Mouse (Mus musculus) urinary bladder, postnatal 36 days (tissue): ENCODE data around the gene Nsfl1c.
"Not testable (repeated sequence)": the region's sequence is repeated elsewhere in the genome, so short reads cannot be mapped to it uniquely, and the experiment has no call there.

ENCODE experiments used
- DNase-seq, 2 experiments: peaks; one replicate each; pipeline ENCODE4 v3.0.0; 2022; ENCODE audit warnings: low spot score in 2 of 2, mixed read lengths in 1 of 2

Nsfl1c gene

GRCm38 (mm10) chr2:151494035-151494803 lies at the start of gene Nsfl1c:
Gene Nsfl1c (plus strand): TSS chr2:151494182.
- DNase-seq: peak; percentile 95

GRCm38 (mm10) chr2:151476053-151476452 lies 17.9 kb upstream of the Nsfl1c start, which contains the start of gene 4921509C19Rik:
Gene 4921509C19Rik (minus strand): TSS chr2:151476153.
- DNase-seq: not testable (repeated sequence)

DNA sequence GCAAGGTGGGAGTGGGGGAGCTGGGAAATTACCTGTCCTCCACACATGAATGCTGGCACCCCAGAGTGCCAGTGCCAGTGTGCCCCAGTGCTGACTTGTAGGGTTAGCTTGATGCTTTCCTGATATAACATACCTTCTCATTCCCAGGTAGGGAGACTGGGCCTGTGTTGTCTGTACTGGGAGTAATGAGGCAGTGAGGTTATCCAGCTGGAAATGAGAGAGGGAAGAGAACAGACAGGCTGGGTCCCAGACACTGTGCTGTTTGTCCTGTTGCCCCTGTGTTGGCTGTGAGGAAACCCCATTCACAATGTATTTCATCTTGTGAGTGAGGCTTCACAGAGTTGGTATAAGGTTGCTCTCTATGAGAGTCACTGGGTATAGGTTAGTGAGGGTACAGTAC lies 7.5 kb upstream of the Nsfl1c start:
- DNase-seq: no peak

DNA sequence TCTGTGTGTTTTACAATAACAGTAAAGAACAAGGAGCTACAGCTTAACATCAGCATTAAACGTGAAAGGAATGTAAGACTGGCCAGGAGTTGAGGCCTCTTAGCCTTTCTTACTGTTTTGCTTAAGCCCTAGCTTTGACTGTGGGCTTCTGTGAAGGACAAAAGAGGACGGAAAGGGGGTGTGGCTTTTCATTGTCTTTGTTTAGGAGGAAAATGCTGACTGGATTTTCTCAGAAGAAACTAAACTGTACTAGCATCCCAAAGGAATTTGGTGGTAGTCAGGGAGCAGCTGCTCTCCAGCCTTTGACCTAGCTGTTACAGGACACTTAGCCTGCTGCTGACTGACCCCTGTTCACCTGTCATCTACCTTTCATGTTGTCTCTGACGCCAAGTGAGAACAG lies 4.4 kb downstream of the Nsfl1c start:
- DNase-seq: no peak

GRCm38 (mm10) chr2:151500442-151501007 lies 6.5 kb downstream of the Nsfl1c start:
- DNase-seq: no peak

- DNase-seq: no peak
Observed at GRCm38 (mm10) chr2:151504226-151504625, 10.2 kb downstream of the Nsfl1c start.

GRCm38 (mm10) chr2:151512199-151512598 lies 18.2 kb downstream of the Nsfl1c start:
- peak in 1 of 2 experiments; percentile 55 for DNase-seq

DNA sequence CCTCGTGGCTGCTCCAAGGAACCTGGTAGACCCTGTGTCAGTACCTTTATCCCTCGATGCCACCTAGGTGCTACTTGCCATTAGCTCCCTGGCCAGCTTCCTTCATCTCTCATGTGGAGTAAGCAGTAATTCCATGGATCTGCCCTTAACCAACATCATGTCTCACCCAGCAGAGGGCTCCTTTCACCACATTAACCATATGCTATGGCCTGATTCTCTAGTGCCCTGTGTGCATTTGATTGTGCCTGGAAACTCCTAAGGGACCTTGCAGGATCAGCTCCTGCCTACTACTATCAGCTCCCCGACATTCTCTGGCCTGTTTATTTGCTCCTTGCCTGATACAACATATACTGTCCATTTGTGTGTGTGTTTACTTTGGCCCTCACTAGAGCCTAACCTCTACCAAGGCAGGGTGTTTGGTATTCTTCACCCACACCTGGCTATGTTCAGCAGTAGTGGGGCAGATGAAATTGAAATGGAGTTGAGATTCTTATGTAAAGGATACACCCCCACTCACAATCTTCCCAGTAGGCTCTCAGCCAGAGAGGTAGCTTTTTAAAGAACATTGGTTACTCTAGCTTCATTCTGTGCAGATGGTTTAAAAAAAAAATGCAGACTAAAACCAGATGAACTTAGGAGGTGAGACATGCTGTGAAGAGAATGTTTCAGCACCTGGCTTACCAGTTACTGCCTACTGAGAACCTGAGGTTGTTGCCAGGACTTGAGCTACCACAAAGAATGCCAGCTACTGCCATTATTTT lies 19.7 kb downstream of the Nsfl1c start:
- no peak for DNase-seq

DNA sequence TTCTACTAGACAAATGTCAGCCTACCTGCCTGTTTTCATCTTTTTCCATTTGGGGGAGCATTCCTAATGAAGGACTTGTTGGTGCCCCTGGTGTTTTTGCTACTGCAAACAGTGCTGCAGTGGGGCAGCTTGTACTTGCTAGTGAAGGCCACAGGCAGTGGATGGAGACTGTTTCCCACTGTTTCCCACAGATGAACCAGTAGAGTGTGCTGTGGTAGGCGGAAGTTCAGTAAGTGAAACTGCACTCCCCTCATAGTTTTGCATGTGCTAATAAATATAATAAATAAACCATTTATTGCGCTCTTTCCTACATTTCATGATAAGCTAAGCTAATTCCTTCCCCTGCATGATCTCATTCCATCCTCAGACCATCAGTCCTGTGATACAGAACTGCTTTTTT lies 25.0 kb downstream of the Nsfl1c start:
- no peak for DNase-seq

DNA sequence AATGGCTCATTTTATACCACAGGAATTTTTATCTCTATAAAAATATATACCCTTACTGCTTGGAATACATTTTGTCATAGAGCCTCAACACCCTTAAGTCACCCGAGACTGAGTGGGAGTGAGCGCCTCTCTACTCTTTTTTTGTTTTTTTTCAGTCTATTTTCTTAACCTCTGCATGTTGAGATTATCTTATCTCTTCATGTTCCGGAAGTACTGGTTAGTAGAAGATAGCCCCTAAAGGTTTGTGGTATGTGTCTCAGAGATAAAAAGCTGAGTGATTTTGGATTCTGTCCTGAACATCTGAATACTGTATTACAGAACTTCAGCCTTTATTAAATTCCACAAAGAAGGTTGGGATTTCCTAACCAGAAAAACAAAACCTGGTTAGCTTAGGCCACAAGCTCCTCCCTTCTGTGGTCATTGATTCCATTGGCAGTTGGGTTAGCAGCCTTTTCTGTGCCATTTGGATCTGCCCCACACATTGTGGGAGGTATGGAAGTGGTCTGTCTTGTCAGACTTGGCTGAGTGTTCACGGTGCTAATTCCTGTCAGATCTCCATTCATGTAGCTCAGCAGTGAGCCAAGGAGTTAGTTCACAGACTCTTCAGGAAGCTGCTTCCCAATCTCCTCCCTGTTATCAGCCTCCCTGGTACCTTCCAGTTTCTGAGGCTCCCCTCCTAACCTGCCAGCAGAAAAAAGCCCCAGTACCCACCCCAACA lies 30.5 kb downstream of the Nsfl1c start:
- DNase-seq: no peak

GRCm38 (mm10) chr2:151525520-151525919 lies 31.5 kb downstream of the Nsfl1c start:
- no peak for DNase-seq

- no peak for DNase-seq
Observed at GRCm38 (mm10) chr2:151528066-151528465, 34.1 kb downstream of the Nsfl1c start.

- no peak for DNase-seq
Observed at GRCm38 (mm10) chr2:151529169-151529568, 35.2 kb downstream of the Nsfl1c start.

DNA sequence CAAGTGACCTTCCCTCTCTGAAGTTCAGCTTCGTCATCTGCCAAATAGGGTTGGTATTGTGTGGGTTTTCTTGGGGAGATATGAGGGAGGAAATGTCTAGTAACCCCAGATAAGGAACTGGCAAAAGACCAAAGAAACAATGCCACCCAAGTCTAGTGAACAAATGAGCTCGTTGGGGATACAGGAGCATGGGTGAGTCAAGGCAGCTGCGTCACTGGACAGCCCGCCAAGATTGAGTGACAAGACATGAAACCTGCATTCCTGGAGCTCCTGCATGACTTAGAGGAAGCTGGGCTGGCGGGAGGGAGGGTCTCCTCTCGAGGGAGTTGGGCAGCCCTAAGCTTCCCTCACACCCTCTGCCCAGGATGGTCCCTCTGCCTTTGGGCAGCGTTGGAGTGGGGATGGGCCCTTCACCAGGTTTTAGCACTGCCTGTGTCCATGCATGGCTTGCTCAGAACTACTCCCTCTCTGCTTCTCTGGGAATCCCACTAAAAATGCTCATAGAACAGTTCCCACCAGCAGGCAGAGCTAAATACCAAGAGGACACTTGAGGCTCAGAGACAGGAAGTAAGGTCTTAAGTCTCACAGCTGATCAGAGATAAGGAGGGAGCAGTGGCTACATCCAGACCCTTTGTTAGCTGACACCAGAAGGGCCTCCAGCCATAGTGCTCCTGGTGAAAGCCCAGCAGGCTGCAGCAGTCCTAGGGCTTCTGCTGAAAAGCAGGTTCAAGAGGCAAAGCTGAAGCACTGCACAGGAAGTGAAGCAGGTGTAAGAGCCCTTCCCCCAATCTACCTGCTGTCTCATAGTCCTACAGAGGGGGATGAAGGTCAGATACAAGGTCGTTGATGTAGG lies 36.6 kb downstream of the Nsfl1c start:
- DNase-seq: no peak

DNA sequence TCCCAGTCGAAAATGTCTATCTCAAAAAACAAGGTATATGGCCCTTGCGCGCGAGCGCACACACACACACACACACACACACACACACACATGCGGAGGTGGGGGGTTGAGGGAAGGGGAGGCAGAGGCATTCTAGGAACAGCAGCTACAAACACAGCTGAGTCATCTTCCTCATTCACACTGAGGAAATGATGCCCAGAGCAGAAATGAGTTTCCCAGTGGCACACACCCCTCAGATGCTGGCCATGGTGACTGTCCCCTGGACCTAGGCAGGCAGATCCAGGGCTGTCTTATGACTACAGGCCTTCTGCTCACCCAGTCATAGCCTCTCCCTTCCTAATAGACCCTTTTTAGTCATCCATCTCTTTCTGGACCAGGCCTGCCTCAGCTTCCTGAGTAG lies 39.6 kb downstream of the Nsfl1c start:
- DNase-seq: no peak

DNA sequence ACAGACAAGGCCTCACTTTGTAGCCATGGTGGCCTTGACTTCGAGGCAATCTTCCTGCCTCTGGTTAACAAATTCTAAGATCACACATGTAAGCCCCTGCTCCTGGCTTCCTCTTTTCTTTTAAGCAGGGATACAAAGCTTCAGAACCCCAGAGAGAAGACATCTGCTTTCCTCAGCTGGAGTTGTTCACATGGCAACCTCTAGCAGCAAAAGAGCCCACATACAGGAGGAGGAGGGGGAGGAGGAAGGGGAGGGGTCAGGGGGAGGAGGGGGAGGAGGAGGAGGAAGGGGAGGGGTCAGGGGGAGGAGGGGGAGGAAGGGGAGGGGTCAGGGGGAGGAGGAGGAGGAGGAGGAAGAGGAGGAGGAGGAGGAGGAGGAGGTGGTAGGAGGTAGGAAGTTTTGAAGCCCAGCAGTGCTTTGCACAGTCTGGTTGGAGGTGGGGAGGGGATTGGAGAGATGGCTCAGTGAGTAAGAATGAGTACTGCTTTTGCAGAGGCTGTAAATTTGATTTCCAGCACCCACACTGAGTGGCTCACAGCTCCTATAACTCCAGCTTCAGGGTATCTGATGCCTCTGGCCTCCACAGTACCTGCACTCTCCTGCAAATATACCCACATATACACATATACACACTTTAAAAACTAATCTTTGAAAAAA lies 42.1 kb downstream of the Nsfl1c start:
- no peak for DNase-seq

DNA sequence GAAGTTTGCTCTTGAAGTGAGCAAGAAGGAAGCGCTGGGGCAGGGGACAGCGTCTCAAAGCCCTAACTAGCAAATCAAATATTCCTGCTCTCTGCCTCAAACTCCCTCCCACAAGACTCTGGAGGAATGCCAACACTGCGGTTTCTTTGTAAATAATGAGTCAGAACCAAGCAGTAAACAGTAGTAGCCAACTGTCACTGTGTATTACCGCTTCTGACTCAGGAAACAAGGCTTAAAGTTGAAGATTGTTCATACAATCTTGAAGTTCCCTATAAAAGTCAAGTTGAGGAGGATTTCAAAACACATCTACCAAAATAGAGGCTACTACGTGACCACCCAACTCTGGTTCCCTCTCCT lies 42.6 kb downstream of the Nsfl1c start:
- DNase-seq: peak; percentile 75 to 77

- no peak for DNase-seq
Observed at GRCm38 (mm10) chr2:151538646-151539045, 44.7 kb downstream of the Nsfl1c start.

DNA sequence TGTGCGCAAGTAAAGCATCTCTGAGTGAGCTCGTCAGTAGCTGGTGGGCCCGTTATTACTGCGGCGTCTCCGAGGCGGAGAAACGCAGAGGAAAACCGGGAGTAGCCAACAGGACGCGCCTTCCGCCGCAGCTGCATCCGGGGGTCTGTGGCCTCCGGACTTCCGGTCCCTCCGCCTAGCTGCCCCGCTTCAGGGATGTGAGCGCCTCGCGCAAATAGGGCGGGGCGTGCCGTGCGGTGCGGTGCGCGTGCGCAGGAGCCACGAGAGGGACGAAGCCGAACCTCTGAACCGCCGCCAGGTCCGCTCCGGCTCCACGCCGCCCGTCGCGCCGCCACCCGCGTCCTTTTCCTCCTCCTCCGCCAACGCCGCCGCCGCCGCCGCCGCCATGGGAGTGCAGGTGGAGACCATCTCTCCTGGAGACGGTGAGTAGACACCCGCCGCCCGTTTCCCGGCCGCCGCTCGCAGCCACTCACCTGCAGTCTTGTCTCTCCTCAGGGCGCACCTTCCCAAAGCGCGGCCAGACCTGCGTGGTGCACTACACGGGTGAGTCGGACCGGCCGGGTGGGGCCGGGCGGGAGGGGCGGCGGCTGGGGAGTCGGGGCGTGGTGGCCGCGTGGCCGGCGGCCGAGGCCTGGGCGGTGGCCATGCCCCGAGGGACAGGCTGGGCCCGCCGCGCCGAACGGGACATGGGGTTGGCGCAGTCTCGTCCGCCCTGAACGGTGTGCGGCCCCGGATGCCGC lies 48.5 kb downstream of the Nsfl1c start, which contains the start of gene Fkbp1a:
Gene Fkbp1a, plus strand, starts transcription at position 161 of the 740 bp plus-strand sequence.
- DNase-seq: peak; percentile 94 to 97
